Mouse (Mus musculus): ENCODE results near the gene Tcl1b1.
"Not testable (repeated sequence)": the region's sequence is repeated elsewhere in the genome, so short reads cannot be mapped to it uniquely, and the experiment has no call there.

Gene Tcl1b1

DNA sequence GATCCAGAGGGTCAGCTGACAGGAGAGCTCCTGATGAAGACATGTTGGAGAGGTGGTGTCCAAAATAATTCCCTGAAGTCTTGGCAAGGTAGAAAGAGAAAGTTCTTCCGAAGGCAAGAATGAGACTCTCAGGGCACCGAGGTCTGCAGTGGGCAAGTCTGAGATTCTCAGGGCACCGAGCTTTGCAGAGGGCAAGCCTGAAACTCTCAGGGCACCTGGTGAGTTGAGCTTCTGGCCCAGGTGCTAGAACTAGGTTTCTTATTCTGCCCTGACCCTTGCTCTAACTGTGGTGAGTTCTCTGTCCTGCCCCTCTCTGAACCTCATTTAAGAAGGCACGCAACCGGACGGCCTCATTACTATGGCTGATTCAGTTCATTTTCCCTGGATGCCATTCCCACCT lies 31.3 kb downstream of the Tcl1b1 start, which contains the start of gene Tcl1b3:
Gene Tcl1b3 (plus strand): TSS at position 301 of the 400 bp plus-strand sequence.
- not testable (repeated sequence) for DNase-seq (ENCODE audit: low read depth, low spot score)

GRCm38 (mm10) chr12:105199684-105200497 lies 40.4 kb downstream of the Tcl1b1 start:
- DNase-seq (ENCODE audit: low read depth, low spot score): not testable (repeated sequence)

GRCm38 (mm10) chr12:105201657-105202056 lies 42.2 kb downstream of the Tcl1b1 start, which contains the start of gene Tcl1b4:
Gene Tcl1b4 (plus strand): TSS chr12:105201957.
- not testable (repeated sequence) for DNase-seq (ENCODE audit: low read depth, low spot score)

DNA sequence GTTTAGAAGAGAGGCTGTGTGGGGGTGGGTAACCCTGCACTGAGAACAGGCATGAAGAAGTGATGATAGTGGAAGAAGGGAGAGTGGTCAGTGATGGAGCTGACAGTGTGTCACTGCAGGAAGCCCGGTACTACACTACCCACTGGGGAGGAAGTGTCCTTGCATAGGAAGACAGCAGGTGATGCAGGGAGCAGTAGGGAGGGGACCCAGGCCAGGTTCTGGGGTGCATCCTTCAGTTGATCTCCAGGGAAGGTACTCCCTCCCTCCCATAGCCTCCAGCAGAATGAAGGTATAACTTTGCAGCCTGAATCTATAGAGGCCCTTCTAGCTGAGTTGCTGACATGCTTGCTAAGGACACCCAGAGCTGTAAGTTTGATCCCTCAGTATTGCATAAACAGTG lies 47.6 kb downstream of the Tcl1b1 start:
- DNase-seq (ENCODE audit: low read depth, low spot score): no peak

- no peak for DNase-seq (ENCODE audit: low read depth, low spot score)
Observed at GRCm38 (mm10) chr12:105208441-105208840, 49.0 kb downstream of the Tcl1b1 start.

- DNase-seq (ENCODE audit: low read depth, low spot score): no peak
Observed at GRCm38 (mm10) chr12:105209231-105209630, 49.7 kb downstream of the Tcl1b1 start.

All from CD4-positive helper T cell, adult 2 months (primary cell).